Mouse (Mus musculus) bone marrow macrophage, adult 2 months (primary cell): Measurements from ENCODE around the gene Dok4. TPM values are rescaled to one million over a fixed set of nuclear protein-coding genes. Genes with fewer than 3 reads are reported as not detected.

Experiments used
- H3K27ac ChIP-seq: 2 replicates; pipeline ENCODE4 v1.5.1; 2012; ENCODE audit warnings: low read depth, low read length; ENCODE audit not compliant: insufficient read depth
- H3K4me1 ChIP-seq: 2 replicates; pipeline ENCODE4 v1.6.1; 2012; ENCODE audit warnings: low read length; ENCODE audit not compliant: control insufficient read depth, insufficient read depth
- H3K4me3 ChIP-seq: 2 replicates; pipeline ENCODE4 v1.5.1; 2012; ENCODE audit warnings: mild to moderate bottlenecking, low read length, moderate library complexity; ENCODE audit not compliant: insufficient read depth
- CTCF ChIP-seq: IDR thresholded peaks from 2 replicates; pipeline ENCODE4 v1.5.1; 2012; ENCODE audit warnings: low read depth, mild to moderate bottlenecking, low read length, moderate library complexity
- POLR2A ChIP-seq: IDR thresholded peaks from 2 replicates; pipeline ENCODE4 v1.6.1; 2012; ENCODE audit warnings: mild to moderate bottlenecking, low read depth, low read length, borderline replicate concordance
- polyA plus RNA-seq: library from polyadenylated mRNA; stranded (reverse); fragments of >200 nt; gene quantifications from 2 replicates; pipeline ENCODE4 v1.2.4, GENCODE M21; 2012; ENCODE audit not compliant: missing spikeins, insufficient read depth, insufficient read length

The Dok4 gene
- polyA plus RNA-seq, 1 experiment = 3.7 TPM

DNA sequence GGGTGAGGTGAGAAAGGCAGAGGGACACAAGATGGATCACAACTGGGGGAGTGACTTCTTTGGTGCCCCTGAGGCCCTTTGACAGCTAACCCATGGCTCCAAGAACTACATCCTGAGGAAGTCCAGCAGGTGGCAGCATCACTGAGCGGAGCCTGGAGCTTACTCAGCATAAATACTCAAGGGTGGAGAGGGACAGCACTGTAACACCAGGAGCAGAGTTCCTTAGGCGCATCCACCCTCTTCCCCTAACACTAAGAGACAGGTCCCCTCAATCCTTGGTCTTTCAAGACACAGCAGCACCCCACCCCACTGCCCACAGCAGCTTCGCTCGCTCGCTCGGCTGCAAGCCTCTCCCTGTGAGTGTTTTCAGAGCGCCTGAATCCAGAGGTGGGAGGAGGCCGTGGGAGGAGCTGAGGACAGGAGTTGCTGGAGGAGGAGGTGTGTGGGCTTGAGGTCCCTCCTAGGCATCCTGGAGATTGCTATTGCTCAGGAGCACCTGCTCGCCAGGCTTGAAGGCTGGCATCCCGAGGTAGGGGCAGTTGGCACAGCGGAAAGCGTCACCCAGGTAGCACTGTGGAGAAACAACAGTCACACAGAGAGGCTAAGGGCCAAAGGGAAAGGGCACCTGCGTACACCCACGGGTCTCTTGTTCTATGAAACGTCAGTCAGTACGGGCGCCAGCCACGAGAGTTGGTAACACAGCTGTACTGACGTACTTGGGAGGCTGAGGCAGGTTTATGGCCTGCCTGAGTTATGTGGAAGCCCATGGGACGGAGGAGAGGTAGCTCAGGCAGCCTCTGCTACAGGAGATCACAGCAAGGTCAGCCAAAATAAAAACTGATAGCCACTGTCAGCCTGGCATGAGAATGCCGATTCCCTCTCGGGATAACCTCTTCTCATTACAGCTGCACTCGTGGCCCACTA lies 53.2 kb downstream of the Dok4 start:
- H3K27ac ChIP-seq = no peak overlapping the region
- H3K4me3 ChIP-seq = no peak overlapping the region
- TF ChIP-seq POLR2A = no peak
- TF ChIP-seq CTCF = 0 out of 2 replicates have a peak, but pooled peaks have one; percentile 21
- H3K4me1 ChIP-seq = no peaks in the 10 kb centered on the region

DNA sequence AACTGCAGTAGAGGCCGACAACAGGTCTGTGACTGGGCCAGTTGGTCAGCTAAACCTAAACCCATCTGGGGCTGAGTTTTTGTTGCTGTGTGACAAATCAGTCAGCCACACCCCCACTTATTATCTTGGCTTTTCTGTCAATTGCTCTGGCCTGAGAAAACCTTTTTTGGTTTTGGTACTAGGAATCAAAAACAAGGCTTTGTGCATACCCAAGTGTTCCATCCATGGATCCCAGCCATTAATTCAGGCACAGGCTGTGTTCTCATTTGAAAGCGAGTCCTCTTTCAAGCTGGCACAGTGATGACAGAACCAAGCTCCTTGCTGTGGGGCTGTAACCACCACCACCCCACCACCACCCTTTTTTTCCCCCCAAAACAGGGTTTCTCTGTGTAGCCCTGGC lies 54.7 kb downstream of the Dok4 start:
- no peaks in the 10 kb centered on the region for H3K4me1 ChIP-seq
- no peak overlapping the region for H3K4me3 ChIP-seq
- no peak for TF ChIP-seq CTCF
- H3K27ac ChIP-seq = no peak overlapping the region

DNA sequence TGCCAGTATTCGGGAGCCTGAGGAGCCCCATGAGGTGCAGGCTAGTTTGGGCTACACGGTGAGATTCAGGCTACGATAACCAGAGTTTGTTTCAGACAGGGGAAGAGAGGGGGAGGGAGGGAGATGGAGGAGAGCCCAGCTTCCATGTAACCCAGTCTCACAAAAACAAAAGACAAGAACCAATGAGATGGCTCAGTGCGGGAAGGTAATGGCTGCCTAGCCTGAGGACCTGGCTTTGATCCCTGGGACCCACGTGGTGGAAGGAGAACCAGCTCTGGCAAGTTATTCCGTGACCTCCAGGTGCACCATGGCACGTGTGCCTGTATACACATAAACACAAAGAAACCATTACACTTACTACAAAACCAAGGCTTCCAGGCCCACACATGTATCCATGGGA lies 55.6 kb downstream of the Dok4 start:
- H3K4me1 ChIP-seq = no peaks in the 10 kb centered on the region
- no peak for TF ChIP-seq POLR2A
- no peak for TF ChIP-seq CTCF
- no peak overlapping the region for H3K27ac ChIP-seq
- H3K4me3 ChIP-seq = no peak overlapping the region

DNA sequence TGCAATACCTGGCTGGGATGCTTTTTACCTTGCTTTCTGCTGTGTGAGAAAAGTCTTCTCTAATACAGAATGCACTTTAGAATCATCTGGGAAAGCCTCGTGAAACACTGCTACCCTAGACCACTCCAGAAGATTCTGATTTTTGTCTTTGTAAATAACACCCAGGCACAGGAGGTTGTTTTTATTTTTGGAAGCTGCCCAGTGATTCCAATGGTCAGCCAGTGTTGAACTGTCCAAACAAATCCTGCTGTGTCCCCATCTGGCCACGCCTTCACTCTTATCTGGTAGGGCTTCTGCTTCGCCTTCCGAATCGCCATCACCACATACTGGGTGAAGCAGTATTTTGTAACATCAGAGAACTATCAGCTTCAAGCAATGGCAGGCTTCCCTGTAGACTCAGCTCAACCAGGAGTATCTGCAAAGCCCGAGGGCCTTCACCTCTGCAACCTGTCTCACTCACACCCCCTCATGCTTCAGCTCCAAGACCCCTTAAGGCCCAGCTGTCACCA lies 56.4 kb downstream of the Dok4 start:
- H3K4me3 ChIP-seq = no peak overlapping the region
- H3K27ac ChIP-seq = no peak overlapping the region
- no peaks in the 10 kb centered on the region for H3K4me1 ChIP-seq
- TF ChIP-seq CTCF (no peak), POLR2A (no peak)

- Histone ChIP-seq H3K4me3 (no peak overlapping the region), H3K4me1 (no peaks in the 10 kb centered on the region), H3K27ac (no peak overlapping the region)
- TF ChIP-seq POLR2A (no peak), CTCF (no peak)
Measured at GRCm38 (mm10) chr8:94817933-94818332, 58.2 kb downstream of the Dok4 start.

- TF ChIP-seq CTCF (peak; percentile 18; the same call in 1 of the 2 replicates), POLR2A (no peak)
- no peak overlapping the region for H3K4me3 ChIP-seq
- no peak overlapping the region for H3K27ac ChIP-seq
- H3K4me1 ChIP-seq = peaks cover 3% of the 10 kb centered on the region; the same call in 1 of the 2 replicates
Measured at GRCm38 (mm10) chr8:94814556-94814955, 61.6 kb downstream of the Dok4 start.

Other genes with a start within 250 kb of the Dok4 start
- 25.3 and 32.4 TPM in 2 replicates for gene Arl2bp, start 209.7 kb downstream of the Dok4 start, polyA plus RNA-seq
- not detected in 2 replicates for gene Pllp, start 180.1 kb downstream of the Dok4 start, polyA plus RNA-seq
- gene Ccl22, start 130.7 kb downstream of the Dok4 start, polyA plus RNA-seq = 0.36 and 0.50 TPM in 2 replicates
- 0.56 and 0.76 TPM in 2 replicates for gene Cx3cl1, start 104.3 kb downstream of the Dok4 start, polyA plus RNA-seq
- not detected in 2 replicates for gene Ccl17, start 65.9 kb downstream of the Dok4 start, polyA plus RNA-seq
- 33.1 and 34.1 TPM in 2 replicates for gene Coq9, start 38.0 kb downstream of the Dok4 start, polyA plus RNA-seq
- 12.9 and 19.7 TPM in 2 replicates for gene Ciapin1, start 38.0 kb downstream of the Dok4 start, polyA plus RNA-seq
- gene Polr2c, start 18.9 kb downstream of the Dok4 start, polyA plus RNA-seq = 41.7 and 44.9 TPM in 2 replicates
- not detected in 2 replicates for gene Ccdc102a, start 41.8 kb upstream of the Dok4 start, polyA plus RNA-seq
- gene Adgrg5, start 47.4 kb upstream of the Dok4 start, polyA plus RNA-seq = not detected in 2 replicates
- gene Adgrg1, start 98.4 kb upstream of the Dok4 start, polyA plus RNA-seq = 1.1 and 1.8 TPM in 2 replicates
- gene Adgrg3, start 141.4 kb upstream of the Dok4 start, polyA plus RNA-seq = 0.23 TPM in 1 of 2 replicates, not detected in the other
- gene Drc7, start 178.8 kb upstream of the Dok4 start, polyA plus RNA-seq = not detected in 2 replicates
- 7.7 and 11.2 TPM in 2 replicates for gene Katnb1, start 204.9 kb upstream of the Dok4 start, polyA plus RNA-seq